ENCODE assay signal across 11 mouse cellular contexts in the genomic region with DNA sequence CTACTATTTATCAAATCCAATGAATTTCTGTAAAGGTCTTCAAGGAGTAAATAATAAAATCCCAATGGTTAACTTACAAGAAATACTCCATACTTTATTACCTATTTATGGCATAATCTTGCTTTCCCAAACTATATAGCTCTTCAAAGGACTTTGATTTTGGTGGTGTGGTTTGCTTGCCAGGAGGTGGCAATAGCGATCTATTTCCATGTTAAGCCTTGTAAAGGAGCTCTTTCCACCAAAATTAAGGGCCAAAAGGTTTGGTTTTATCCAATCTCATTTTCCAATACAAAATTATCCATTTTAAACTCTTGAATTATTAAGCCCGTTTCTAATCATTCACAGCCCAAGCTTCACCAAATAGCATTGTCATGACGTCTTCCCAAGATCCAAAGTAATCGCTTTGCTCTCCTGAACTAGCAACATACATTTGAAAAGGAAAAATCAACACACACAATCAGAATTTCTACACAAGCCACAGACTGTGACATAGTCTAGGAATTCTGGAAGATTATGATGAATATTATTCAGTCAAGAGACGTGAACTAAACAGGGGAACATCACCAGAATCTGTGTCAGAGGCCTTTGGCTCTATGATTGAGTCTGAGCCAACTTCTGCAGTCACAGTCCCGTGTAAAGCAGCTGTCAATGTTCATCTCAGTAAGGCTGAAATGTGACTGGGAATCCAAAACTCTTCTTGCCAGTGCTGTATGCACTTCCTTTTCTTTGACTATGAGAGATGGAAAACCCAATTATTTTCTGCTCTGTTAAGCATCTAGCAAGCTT.
DNase-seq lines count a peak whose midpoint lies in the region; TF ChIP-seq lines count a peak whose summit lies in the region.
"Had no signal": no experiment of that assay in that cellular context is flagged by ENCODE, and none has a peak within 500 bp of the region (broad histone marks: within the 10 kb centered on the region; RNA-seq: fewer than 3 reads in every experiment).

No protein-coding gene starts in this region.

- peak; percentile 28; the same call in 1 of the 2 replicates for TF ChIP-seq CTCF in gastrocnemius, adult 2 months (IDR thresholded peaks at IDR 0.05)
- TF ChIP-seq CTCF in left cerebral cortex, adult 2 months (IDR thresholded peaks at IDR 0.05) = peak; percentile 60
- peak; percentile 43; the same call in 1 of the 2 replicates for TF ChIP-seq CTCF in cortical plate, adult 2 months (IDR thresholded peaks at IDR 0.05; ENCODE audit: extremely low read depth, insufficient read depth, low read length)

- H3K4me1 ChIP-seq in cortical plate, adult 2 months (ENCODE audit: control insufficient read depth, insufficient read depth, low read length) = no peaks in the 10 kb centered on the region; the same call in 1 of the 2 replicates
- H3K4me1 ChIP-seq: forebrain, embryonic 15.5 days had no signal

- DNase-seq in gastrocnemius, adult 2 months = no peak
- no peak for DNase-seq in gastrocnemius, postnatal 14 days
- DNase-seq in left cerebral cortex, adult 2 months (ENCODE audit: extremely low spot score in 1 of 2, low spot score in 2 of 2) = peak in 1 of 2 experiments; percentile 15
- no peak for DNase-seq in left cerebral cortex, adult 11 months (ENCODE audit: low spot score)
- DNase-seq in mesoderm, embryonic 11.5 days (ENCODE audit: low read depth, low spot score) = peak; percentile 1
- DNase-seq in spleen, adult 18-20 months = no peak
- DNase-seq in liver = no peak
- DNase-seq: cerebellum, adult 9-10 months; kidney, adult 9 months had no signal

- intact Hi-C loops in gastrocnemius, adult 2 months (cut with DNase I) = no loop called here
- intact Hi-C loops in gastrocnemius, postnatal 14 days (cut with DNase I; ENCODE audit: low total_unique reads) = no loop called here
- intact Hi-C loops in left cerebral cortex, adult 2 months (cut with DNase I) = no loop called here

- no peak overlapping the region for H3K4me3 ChIP-seq in gastrocnemius, adult 2 months
- H3K4me3 ChIP-seq in left cerebral cortex, adult 2 months = no peak overlapping the region
- H3K4me3 ChIP-seq in cortical plate, adult 2 months (ENCODE audit: insufficient read depth, low read length) = no peak overlapping the region
- H3K4me3 ChIP-seq: forebrain, embryonic 15.5 days had no signal

- H3K27ac ChIP-seq in gastrocnemius, adult 2 months = no peak overlapping the region
- no peak overlapping the region for H3K27ac ChIP-seq in left cerebral cortex, adult 2 months
- no peak overlapping the region for H3K27ac ChIP-seq in cortical plate, adult 2 months (ENCODE audit: insufficient read depth, low read length)
- H3K27ac ChIP-seq: forebrain, embryonic 15.5 days had no signal

- TF ChIP-seq POLR2A in cortical plate, adult 2 months (IDR thresholded peaks at IDR 0.05; ENCODE audit: extremely low read depth, insufficient read depth, low read length) = no peak
